Mouse (Mus musculus): ENCODE data around the gene Dusp1. TPM values are rescaled to one million over a fixed set of nuclear protein-coding genes. Genes with fewer than 3 reads are reported as not detected.

Gene Dusp1
- polyA plus RNA-seq, 1 experiment = 33.5 TPM

DNA sequence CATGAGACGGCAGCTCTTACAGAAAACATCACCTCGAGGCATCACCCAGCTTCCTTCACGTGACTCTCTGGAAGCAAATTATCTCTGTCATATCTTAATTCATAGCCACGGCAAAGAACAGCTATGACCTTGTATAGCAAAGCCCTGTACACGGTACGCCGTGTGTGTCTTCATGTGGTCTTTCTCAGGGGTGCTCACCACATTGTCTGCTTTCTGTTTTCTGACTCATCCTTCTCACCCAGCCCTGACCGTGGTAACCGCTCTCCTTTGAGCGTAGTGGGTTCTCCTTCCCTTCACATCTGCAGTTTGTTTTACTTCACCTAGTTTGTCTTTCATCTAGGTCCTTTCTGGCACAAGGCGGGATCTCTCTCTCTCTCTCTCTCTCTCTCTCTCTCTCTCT lies 10.3 kb upstream of the Dusp1 start:
- Histone ChIP-seq H3K4me1 (ENCODE audit: control insufficient read depth, insufficient read depth, insufficient read length, low read length) (peaks cover 14% of the 10 kb centered on the region), H3K4me3 (ENCODE audit: low read depth, low read length) (no peak overlapping the region), H3K27me3 (ENCODE audit: control insufficient read depth, insufficient read depth, low read length) (no peaks in the 10 kb centered on the region), H3K36me3 (ENCODE audit: control insufficient read depth, insufficient read depth, low read length) (peaks cover 1% of the 10 kb centered on the region; the same call in 1 of the 2 replicates), H3K27ac (ENCODE audit: insufficient read depth, low read depth, low read length) (no peak overlapping the region)
- TF ChIP-seq CTCF (IDR thresholded peaks at IDR 0.05; ENCODE audit: extremely low read depth, insufficient read length, insufficient replicate concordance, low read depth, low read length) = no peak
- TF ChIP-seq POLR2A (IDR thresholded peaks at IDR 0.05; ENCODE audit: low read depth, low read length) = no peak
- WGBS = 82% methylated on average over 11 of the region's 11 CpGs

DNA sequence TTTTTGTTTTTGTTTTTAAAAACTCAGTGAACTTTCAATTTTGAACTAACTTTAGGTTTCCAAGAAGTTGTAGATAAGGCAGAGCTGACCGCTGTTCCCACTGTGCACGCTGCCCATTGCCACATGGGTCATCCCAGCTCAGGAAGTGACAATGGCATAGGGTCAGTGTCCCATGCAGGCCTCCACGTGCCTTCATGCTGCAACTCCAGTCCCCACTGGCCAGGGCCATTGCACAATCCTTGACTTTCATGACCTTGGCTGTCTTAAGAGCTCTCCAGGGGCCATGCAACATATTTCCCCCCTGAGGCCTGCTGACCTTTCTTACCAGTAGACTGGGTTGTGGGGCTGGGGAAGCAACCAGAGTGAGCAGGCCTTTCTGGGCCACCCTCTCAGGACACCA lies 9.4 kb upstream of the Dusp1 start:
- Histone ChIP-seq H3K4me3 (ENCODE audit: low read depth, low read length) (no peak overlapping the region), H3K4me1 (ENCODE audit: control insufficient read depth, insufficient read depth, insufficient read length, low read length) (peaks cover 13% of the 10 kb centered on the region), H3K27ac (ENCODE audit: insufficient read depth, low read depth, low read length) (no peak overlapping the region), H3K36me3 (ENCODE audit: control insufficient read depth, insufficient read depth, low read length) (peaks cover 1% of the 10 kb centered on the region; the same call in 1 of the 2 replicates), H3K27me3 (ENCODE audit: control insufficient read depth, insufficient read depth, low read length) (no peaks in the 10 kb centered on the region)
- 78% methylated on average over 3 of the region's 3 CpGs for WGBS
- TF ChIP-seq POLR2A (IDR thresholded peaks at IDR 0.05; ENCODE audit: low read depth, low read length) = no peak
- TF ChIP-seq CTCF (IDR thresholded peaks at IDR 0.05; ENCODE audit: extremely low read depth, insufficient read length, insufficient replicate concordance, low read depth, low read length) = no peak

DNA sequence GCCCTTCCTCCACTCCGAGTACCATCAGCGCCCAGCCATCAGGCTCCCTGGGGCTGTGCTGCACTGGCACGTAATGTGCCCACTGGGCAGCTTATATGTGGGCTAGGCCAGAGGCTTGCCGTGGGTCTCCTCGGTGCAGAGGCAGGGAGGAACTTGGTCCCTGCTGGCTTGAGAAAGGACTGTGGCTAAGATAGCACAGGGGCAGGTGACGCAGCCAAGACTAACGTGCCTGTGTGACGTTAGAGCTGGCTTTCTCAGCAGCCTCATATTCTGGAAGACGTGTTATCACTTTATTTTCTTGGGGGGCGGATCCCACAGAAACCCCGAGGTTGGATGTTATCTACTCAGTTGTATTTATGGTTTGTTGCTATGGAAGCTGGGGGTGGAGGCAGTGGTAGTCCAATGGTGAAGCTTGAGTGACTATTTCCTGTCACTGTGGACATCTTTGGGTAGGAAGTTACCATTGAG lies 8.8 kb upstream of the Dusp1 start:
- no peaks in the 10 kb centered on the region for H3K27me3 ChIP-seq (ENCODE audit: control insufficient read depth, insufficient read depth, low read length)
- H3K4me1 ChIP-seq (ENCODE audit: control insufficient read depth, insufficient read depth, insufficient read length, low read length) = peaks cover 13% of the 10 kb centered on the region
- no peaks in the 10 kb centered on the region for H3K36me3 ChIP-seq (ENCODE audit: control insufficient read depth, insufficient read depth, low read length)
- H3K27ac ChIP-seq (ENCODE audit: insufficient read depth, low read depth, low read length) = no peak overlapping the region
- no peak for TF ChIP-seq CTCF (IDR thresholded peaks at IDR 0.05; ENCODE audit: extremely low read depth, insufficient read length, insufficient replicate concordance, low read depth, low read length)
- no peak for TF ChIP-seq POLR2A (IDR thresholded peaks at IDR 0.05; ENCODE audit: low read depth, low read length)
- 54% methylated on average over 11 of the region's 11 CpGs for WGBS
- H3K4me3 ChIP-seq (ENCODE audit: low read depth, low read length) = no peak overlapping the region

DNA sequence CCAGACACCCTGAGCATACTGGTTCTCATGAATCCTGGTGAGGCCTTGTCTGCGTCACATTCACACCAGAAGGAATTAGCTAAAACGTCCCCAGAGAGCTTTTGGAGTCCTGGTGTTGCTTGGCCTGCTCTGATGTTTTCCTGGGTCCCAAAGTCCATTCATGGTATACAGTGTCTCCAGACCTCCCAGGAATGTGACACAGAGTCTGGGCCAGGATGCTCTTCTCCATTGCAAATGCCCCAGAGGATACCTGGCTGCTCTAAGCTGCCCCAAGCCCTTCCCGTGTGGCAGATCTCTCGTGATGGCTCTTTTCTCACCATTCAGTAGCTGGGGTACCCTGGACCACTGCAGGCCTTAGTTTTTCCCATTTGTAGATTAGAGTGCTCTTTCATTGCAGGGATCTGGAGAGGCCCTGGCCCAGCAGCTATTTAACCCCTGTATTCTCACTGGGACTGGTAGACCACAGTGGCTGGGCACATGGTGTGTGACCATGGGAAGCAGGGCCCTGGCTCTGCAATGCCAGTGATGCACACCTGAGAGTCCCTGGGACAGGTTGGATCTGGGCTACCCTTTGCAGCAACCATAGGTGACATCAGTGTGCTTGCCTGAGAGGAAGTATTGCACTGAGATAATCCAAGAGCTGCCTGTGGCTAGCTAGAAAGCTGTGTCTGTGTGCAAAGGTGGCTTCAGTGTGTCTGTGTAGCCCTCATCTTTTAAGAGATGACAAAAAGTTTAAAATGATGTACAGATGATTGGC lies 7.8 kb upstream of the Dusp1 start:
- TF ChIP-seq POLR2A (IDR thresholded peaks at IDR 0.05; ENCODE audit: low read depth, low read length) = no peak
- no peak for TF ChIP-seq CTCF (IDR thresholded peaks at IDR 0.05; ENCODE audit: extremely low read depth, insufficient read length, insufficient replicate concordance, low read depth, low read length)
- H3K36me3 ChIP-seq (ENCODE audit: control insufficient read depth, insufficient read depth, low read length) = no peaks in the 10 kb centered on the region
- H3K4me3 ChIP-seq (ENCODE audit: low read depth, low read length) = no peak overlapping the region
- 91% methylated on average over 4 of the region's 4 CpGs for WGBS
- H3K4me1 ChIP-seq (ENCODE audit: control insufficient read depth, insufficient read depth, insufficient read length, low read length) = peaks cover 14% of the 10 kb centered on the region
- no peaks in the 10 kb centered on the region for H3K27me3 ChIP-seq (ENCODE audit: control insufficient read depth, insufficient read depth, low read length)
- H3K27ac ChIP-seq (ENCODE audit: insufficient read depth, low read depth, low read length) = no peak overlapping the region

DNA sequence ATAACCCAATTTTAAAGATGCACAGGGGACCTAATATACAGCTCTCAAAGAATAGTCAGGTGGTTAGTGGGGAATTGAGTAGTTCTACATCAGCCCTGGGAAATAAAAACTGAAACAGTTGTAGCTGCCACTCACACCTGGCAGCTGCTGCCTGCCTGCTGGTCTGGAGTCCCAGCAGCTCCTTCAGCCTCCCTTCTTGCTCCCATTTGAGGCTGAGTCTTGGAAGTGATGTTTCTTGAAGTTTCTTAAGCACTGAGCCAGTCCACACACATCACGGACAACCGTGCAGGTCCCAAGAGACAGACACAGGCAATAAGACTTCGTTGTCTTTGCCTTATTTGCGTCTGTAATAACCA lies 5.9 kb upstream of the Dusp1 start:
- H3K27me3 ChIP-seq (ENCODE audit: control insufficient read depth, insufficient read depth, low read length) = no peaks in the 10 kb centered on the region
- 93% methylated on average over 4 of the region's 4 CpGs for WGBS
- H3K36me3 ChIP-seq (ENCODE audit: control insufficient read depth, insufficient read depth, low read length) = no peaks in the 10 kb centered on the region
- H3K27ac ChIP-seq (ENCODE audit: insufficient read depth, low read depth, low read length) = peak overlapping the region; percentile 57
- peaks cover 28% of the 10 kb centered on the region for H3K4me1 ChIP-seq (ENCODE audit: control insufficient read depth, insufficient read depth, insufficient read length, low read length)
- TF ChIP-seq POLR2A (IDR thresholded peaks at IDR 0.05; ENCODE audit: low read depth, low read length) = no peak
- no peak for TF ChIP-seq CTCF (IDR thresholded peaks at IDR 0.05; ENCODE audit: extremely low read depth, insufficient read length, insufficient replicate concordance, low read depth, low read length)
- H3K4me3 ChIP-seq (ENCODE audit: low read depth, low read length) = no peak overlapping the region

DNA sequence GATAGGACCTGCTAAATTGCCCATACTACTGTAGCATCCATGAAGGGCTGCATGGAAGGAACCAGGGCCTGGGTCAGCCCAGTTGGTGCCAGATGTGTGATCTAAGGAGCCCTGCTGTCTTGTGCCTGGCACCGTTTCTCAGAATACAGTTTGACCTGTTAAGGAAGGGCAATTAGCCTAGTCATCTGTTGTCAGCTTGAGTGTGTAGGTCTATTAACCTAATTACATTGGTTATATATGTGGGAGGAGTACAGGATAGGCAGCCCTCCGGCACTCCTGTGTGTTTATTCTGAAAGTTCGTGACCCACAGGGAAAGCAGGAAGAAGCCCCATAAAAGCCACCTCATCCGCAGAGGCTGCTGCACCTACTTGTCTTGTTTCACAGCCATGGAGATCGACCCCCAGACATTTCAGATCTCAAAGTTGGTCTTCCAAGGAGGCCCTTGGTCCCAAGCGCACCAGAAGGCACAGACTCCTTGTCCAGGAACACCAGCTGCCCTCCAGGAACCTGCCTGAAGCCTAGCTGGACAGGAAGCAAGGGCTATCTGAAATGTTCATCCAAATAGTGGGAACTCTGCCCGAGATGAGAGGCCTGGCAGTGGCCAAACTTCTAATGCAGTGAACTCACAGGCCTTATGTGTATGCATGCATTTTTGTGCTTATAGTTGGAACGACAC lies 5.4 kb upstream of the Dusp1 start:
- Histone ChIP-seq H3K27me3 (ENCODE audit: control insufficient read depth, insufficient read depth, low read length) (no peaks in the 10 kb centered on the region), H3K36me3 (ENCODE audit: control insufficient read depth, insufficient read depth, low read length) (no peaks in the 10 kb centered on the region), H3K27ac (ENCODE audit: insufficient read depth, low read depth, low read length) (peak overlapping the region; percentile 57), H3K4me1 (ENCODE audit: control insufficient read depth, insufficient read depth, insufficient read length, low read length) (peaks cover 32% of the 10 kb centered on the region), H3K4me3 (ENCODE audit: low read depth, low read length) (no peak overlapping the region)
- TF ChIP-seq CTCF (IDR thresholded peaks at IDR 0.05; ENCODE audit: extremely low read depth, insufficient read length, insufficient replicate concordance, low read depth, low read length) = no peak
- TF ChIP-seq POLR2A (IDR thresholded peaks at IDR 0.05; ENCODE audit: low read depth, low read length) = no peak
- WGBS = 26% methylated on average over 8 of the region's 8 CpGs

DNA sequence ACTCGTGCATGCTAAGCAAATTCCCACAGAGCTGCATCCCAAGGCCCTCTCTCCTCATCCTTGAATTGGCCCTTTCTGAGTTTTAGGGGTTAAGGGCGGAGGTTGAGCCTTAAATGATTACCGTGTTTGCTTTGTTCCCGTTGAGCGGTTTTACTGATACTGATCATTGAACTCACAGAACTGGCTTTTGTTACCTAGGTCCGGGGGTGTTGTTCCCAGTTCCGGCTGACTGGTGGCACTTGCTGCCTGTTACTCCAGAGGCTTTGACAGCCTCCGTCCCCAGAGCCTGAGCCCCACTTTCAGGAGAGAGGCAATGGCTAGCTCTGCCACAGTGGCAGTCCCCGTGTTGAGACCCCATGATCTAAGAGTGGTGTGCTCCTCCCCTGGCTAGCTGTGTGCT lies 2.5 kb upstream of the Dusp1 start:
- Histone ChIP-seq H3K27ac (ENCODE audit: insufficient read depth, low read depth, low read length) (peak overlapping the region; percentile 58), H3K27me3 (ENCODE audit: control insufficient read depth, insufficient read depth, low read length) (no peaks in the 10 kb centered on the region), H3K36me3 (ENCODE audit: control insufficient read depth, insufficient read depth, low read length) (no peaks in the 10 kb centered on the region), H3K4me3 (ENCODE audit: low read depth, low read length) (peak overlapping the region; percentile 13; the same call in 1 of the 2 replicates), H3K4me1 (ENCODE audit: control insufficient read depth, insufficient read depth, insufficient read length, low read length) (peaks cover 28% of the 10 kb centered on the region)
- 31% methylated on average over 9 of the region's 9 CpGs for WGBS
- TF ChIP-seq POLR2A (IDR thresholded peaks at IDR 0.05; ENCODE audit: low read depth, low read length) = no peak
- no peak for TF ChIP-seq CTCF (IDR thresholded peaks at IDR 0.05; ENCODE audit: extremely low read depth, insufficient read length, insufficient replicate concordance, low read depth, low read length)

All from small intestine, adult 2 months (tissue).